Mouse (Mus musculus) neutrophil, adult 5-6 weeks (primary cell): ENCODE data around the gene Gm10642. TPM values are rescaled to one million over a fixed set of nuclear protein-coding genes. Genes with fewer than 3 reads are reported as not detected.

Source experiments
- total RNA-seq: library from RNA; stranded (forward); fragments of 200-1000 nt; gene quantifications from 2 replicates; pipeline ENCODE4 v1.2.3, GENCODE M21; 2017

Gm10642 gene
- total RNA-seq, 1 experiment from 2014 or later, result 1.2 TPM

Other genes starting within 250 kb of the Gm10642 start
- gene Ccnb2, start 234.7 kb upstream of the Gm10642 start, total RNA-seq, result 0.49 and 1.2 TPM in 2 replicates
- gene Rnf111, start 152.5 kb upstream of the Gm10642 start, total RNA-seq, result 115 and 131 TPM in 2 replicates
- 155 and 161 TPM in 2 replicates for gene Sltm, start 113.5 kb upstream of the Gm10642 start, total RNA-seq
- gene Mindy2, start 923 bp downstream of the Gm10642 start, total RNA-seq, result 45.1 and 47.7 TPM in 2 replicates
- gene Adam10, start 22.7 kb downstream of the Gm10642 start, total RNA-seq, result 43.8 and 45.3 TPM in 2 replicates